Mouse (Mus musculus): ENCODE data around the gene Gramd2.

- TF ChIP-seq TAL1 (IDR thresholded peaks at IDR 0.05; ENCODE audit: low read length) (no peak), GATA1 (IDR thresholded peaks at IDR 0.05; ENCODE audit: low read length) (no peak)
These were observed 21.8 kb upstream of the Gramd2 start for GRCm38 (mm10) chr9:59658146-59658545.
